Mouse (Mus musculus) heart, embryonic 11.5 days (tissue): ENCODE data around the gene Casp7. TPM values are rescaled to one million over a fixed set of nuclear protein-coding genes. Genes with fewer than 3 reads are reported as not detected.

Source experiments
- ATAC-seq: fragments of 200-750 bp; cut with Nextera tagmentation; replicated peaks from 2 replicates; pipeline ENCODE4 v1.8.0; 2017; ENCODE audit warnings: moderate library complexity; ENCODE audit not compliant: insufficient number of reproducible peaks, low FRiP score, low TSS enrichment
- H3K27ac ChIP-seq: fragments of 300-500 bp; sonication (generic); 2 replicates; pipeline ENCODE4 v1.5.1; 2014; ENCODE audit warnings: mild to moderate bottlenecking, low read depth, low read length
- H3K27me3 ChIP-seq: fragments of 300-500 bp; sonication (generic); 2 replicates; pipeline ENCODE4 v1.6.1; 2014; ENCODE audit warnings: mild to moderate bottlenecking, low read length, mixed read lengths; ENCODE audit not compliant: control insufficient read depth, insufficient read depth
- H3K36me3 ChIP-seq: fragments of 300-500 bp; sonication (generic); 2 replicates; pipeline ENCODE4 v1.6.1; 2014; ENCODE audit warnings: mild to moderate bottlenecking, low read length, moderate library complexity, mixed read lengths; ENCODE audit not compliant: control insufficient read depth, insufficient read depth
- H3K4me1 ChIP-seq: fragments of 300-500 bp; sonication (generic); 2 replicates; pipeline ENCODE4 v1.6.1; 2014; ENCODE audit warnings: low read length; ENCODE audit not compliant: control insufficient read depth, insufficient read depth
- H3K4me2 ChIP-seq: fragments of 300-500 bp; sonication (generic); 2 replicates; pipeline ENCODE4 v1.6.1; 2014; ENCODE audit warnings: mild to moderate bottlenecking, moderate library complexity
- H3K4me3 ChIP-seq: fragments of 300-500 bp; sonication (generic); 2 replicates; pipeline ENCODE4 v1.5.1; 2014; ENCODE audit warnings: low read depth, low read length
- H3K9ac ChIP-seq: fragments of 300-500 bp; sonication (generic); 2 replicates; pipeline ENCODE4 v1.6.1; 2014; ENCODE audit warnings: mild to moderate bottlenecking, low read depth, low read length, moderate library complexity
- H3K9me3 ChIP-seq: fragments of 300-500 bp; sonication (generic); replicated peaks from 2 replicates; pipeline ENCODE4 v1.6.1; 2016; ENCODE audit warnings: low read length; ENCODE audit not compliant: control insufficient read depth
- WGBS: fragments of 180-500 bp; shearing (Covaris S2); extraction: QIAGEN DNeasy Blood & Tissue Kit; methylation state at CpG from one replicate; pipeline ENCODE4 v1.1.7; 2014; ENCODE audit not compliant: insufficient replicate concordance; 5-methylcytosine and 5-hydroxymethylcytosine counted together
- polyA plus RNA-seq: library from polyadenylated mRNA; unstranded; fragments of >200 nt; fragmentation: Nextera tagmentation; extraction: Ambion mirVana; gene quantifications from 2 replicates; pipeline ENCODE4 v1.2.1, GENCODE M21; 2014

The Casp7 gene
- polyA plus RNA-seq, 1 experiment from 2014 or later: 27.3 TPM

GRCm38 (mm10) chr19:56363721-56364460, 33.0 kb upstream of the Casp7 start:
- Histone ChIP-seq H3K9me3 (no peaks in the 10 kb centered on the region), H3K27ac (no peak overlapping the region), H3K9ac (no peak overlapping the region), H3K36me3 (no peaks in the 10 kb centered on the region), H3K4me2 (no peak overlapping the region), H3K27me3 (no peaks in the 10 kb centered on the region), H3K4me3 (no peak overlapping the region), H3K4me1 (no peaks in the 10 kb centered on the region)
- no peak for ATAC-seq
- WGBS: 57% methylated on average over 15 of the region's 15 CpGs

GRCm38 (mm10) chr19:56364563-56364962, 32.4 kb upstream of the Casp7 start:
- no peaks in the 10 kb centered on the region for H3K36me3 ChIP-seq
- H3K4me3 ChIP-seq: no peak overlapping the region
- H3K9me3 ChIP-seq: no peaks in the 10 kb centered on the region
- no peak for ATAC-seq
- H3K9ac ChIP-seq: no peak overlapping the region
- H3K4me2 ChIP-seq: no peak overlapping the region
- no peaks in the 10 kb centered on the region for H3K27me3 ChIP-seq
- H3K4me1 ChIP-seq: no peaks in the 10 kb centered on the region
- WGBS: 86% methylated on average over 8 of the region's 8 CpGs
- no peak overlapping the region for H3K27ac ChIP-seq

- Histone ChIP-seq H3K4me2 (no peak overlapping the region), H3K4me1 (no peaks in the 10 kb centered on the region), H3K9ac (no peak overlapping the region), H3K4me3 (no peak overlapping the region), H3K9me3 (no peaks in the 10 kb centered on the region), H3K36me3 (no peaks in the 10 kb centered on the region), H3K27ac (no peak overlapping the region), H3K27me3 (no peaks in the 10 kb centered on the region)
- WGBS: 79% methylated on average over 11 of the region's 11 CpGs
- no peak for ATAC-seq
Measured at GRCm38 (mm10) chr19:56366168-56366567, 30.8 kb upstream of the Casp7 start.

- no peaks in the 10 kb centered on the region for H3K4me1 ChIP-seq
- ATAC-seq: no peak
- H3K27me3 ChIP-seq: no peaks in the 10 kb centered on the region
- no peak overlapping the region for H3K4me2 ChIP-seq
- no peak overlapping the region for H3K9ac ChIP-seq
- H3K36me3 ChIP-seq: no peaks in the 10 kb centered on the region
- no peaks in the 10 kb centered on the region for H3K9me3 ChIP-seq
- 74% methylated on average over 9 of the region's 9 CpGs for WGBS
- no peak overlapping the region for H3K4me3 ChIP-seq
- H3K27ac ChIP-seq: no peak overlapping the region
Measured at GRCm38 (mm10) chr19:56366625-56367024, 30.3 kb upstream of the Casp7 start.

GRCm38 (mm10) chr19:56367778-56368177, 29.2 kb upstream of the Casp7 start:
- 76% methylated on average over 7 of the region's 7 CpGs for WGBS
- no peak overlapping the region for H3K27ac ChIP-seq
- H3K9ac ChIP-seq: no peak overlapping the region
- H3K27me3 ChIP-seq: no peaks in the 10 kb centered on the region
- H3K36me3 ChIP-seq: no peaks in the 10 kb centered on the region
- no peak overlapping the region for H3K4me3 ChIP-seq
- no peaks in the 10 kb centered on the region for H3K4me1 ChIP-seq
- no peaks in the 10 kb centered on the region for H3K9me3 ChIP-seq
- ATAC-seq: no peak
- H3K4me2 ChIP-seq: no peak overlapping the region

GRCm38 (mm10) chr19:56368912-56369311, 28.0 kb upstream of the Casp7 start:
- WGBS: 81% methylated on average over 7 of the region's 7 CpGs
- H3K9ac ChIP-seq: no peak overlapping the region
- no peaks in the 10 kb centered on the region for H3K4me1 ChIP-seq

GRCm38 (mm10) chr19:56370389-56371150, 26.4 kb upstream of the Casp7 start:
- H3K27ac ChIP-seq: no peak overlapping the region
- WGBS: 83% methylated on average over 6 of the region's 6 CpGs
- H3K9ac ChIP-seq: no peak overlapping the region
- no peak for ATAC-seq
- no peak overlapping the region for H3K4me2 ChIP-seq
- H3K27me3 ChIP-seq: no peaks in the 10 kb centered on the region
- no peaks in the 10 kb centered on the region for H3K36me3 ChIP-seq
- no peaks in the 10 kb centered on the region for H3K9me3 ChIP-seq
- no peaks in the 10 kb centered on the region for H3K4me1 ChIP-seq
- no peak overlapping the region for H3K4me3 ChIP-seq

More at GRCm38 (mm10) chr19:56368912-56369311, 28.0 kb upstream of the Casp7 start:
- no peak overlapping the region for H3K4me2 ChIP-seq
- H3K36me3 ChIP-seq: no peaks in the 10 kb centered on the region
- H3K4me3 ChIP-seq: no peak overlapping the region
- no peaks in the 10 kb centered on the region for H3K27me3 ChIP-seq
- ATAC-seq: no peak
- no peaks in the 10 kb centered on the region for H3K9me3 ChIP-seq
- H3K27ac ChIP-seq: no peak overlapping the region

- no peak overlapping the region for H3K4me3 ChIP-seq
- H3K27ac ChIP-seq: no peak overlapping the region
- H3K4me1 ChIP-seq: no peaks in the 10 kb centered on the region
- no peaks in the 10 kb centered on the region for H3K27me3 ChIP-seq
- no peak for ATAC-seq
- H3K4me2 ChIP-seq: no peak overlapping the region
- no peaks in the 10 kb centered on the region for H3K9me3 ChIP-seq
- H3K36me3 ChIP-seq: no peaks in the 10 kb centered on the region
- H3K9ac ChIP-seq: no peak overlapping the region
- WGBS: 84% methylated on average over 7 of the region's 7 CpGs
Measured at GRCm38 (mm10) chr19:56372226-56372625, 24.7 kb upstream of the Casp7 start.
